Mouse (Mus musculus): Measurements from ENCODE around the gene 1810024B03Rik. TPM values are rescaled to one million over a fixed set of nuclear protein-coding genes. Genes with fewer than 3 reads are reported as not detected.
"Not testable (repeated sequence)": the region's sequence is repeated elsewhere in the genome, so short reads cannot be mapped to it uniquely, and the experiment has no call there.

Gene 1810024B03Rik
- polyA plus RNA-seq, 1 experiment: 1.1 TPM

GRCm38 (mm10) chr2:127217746-127218145 is 9.7 kb upstream of the 1810024B03Rik start:
- Histone ChIP-seq H3K4me3 (no peak overlapping the region), H3K4me2 (ENCODE audit: low read depth) (no peak overlapping the region), H3K27me3 (ENCODE audit: control insufficient read depth, insufficient read depth, insufficient read length) (no peaks in the 10 kb centered on the region), H3ac (ENCODE audit: control insufficient read depth, insufficient read length) (no peak overlapping the region), H3K36me3 (ENCODE audit: control insufficient read depth, insufficient read depth) (peaks cover 67% of the 10 kb centered on the region), H3K79me2 (ENCODE audit: control insufficient read depth, insufficient read depth) (no peaks in the 10 kb centered on the region)
- TF ChIP-seq E2F4 (IDR thresholded peaks at IDR 0.05; ENCODE audit: insufficient read depth) (no peak), MYOD1 (IDR thresholded peaks at IDR 0.05; ENCODE audit: control insufficient read depth in 1 of 3, insufficient read length in 2 of 3, low read depth in 2 of 3) (no peak), CEBPB (IDR thresholded peaks at IDR 0.05; ENCODE audit: insufficient read depth, poor library complexity, severe bottlenecking) (no peak), SRF (IDR thresholded peaks at IDR 0.05; ENCODE audit: control insufficient read depth, insufficient read length, low read depth) (no peak), TCF12 (IDR thresholded peaks at IDR 0.05; ENCODE audit: insufficient read depth, poor library complexity, severe bottlenecking) (no peak), MAX (IDR thresholded peaks at IDR 0.05; ENCODE audit: low read depth) (no peak), POLR2A (IDR thresholded peaks at IDR 0.05; ENCODE audit: insufficient read length, low read depth) (no peak), POLR2AphosphoS2 (IDR thresholded peaks at IDR 0.05; ENCODE audit: insufficient read length, low read depth) (no peak), MYOG (IDR thresholded peaks at IDR 0.05; ENCODE audit: control insufficient read depth in 1 of 3, insufficient read depth in 1 of 3, insufficient read length in 2 of 3, low read depth in 2 of 3) (no peak), REST (IDR thresholded peaks at IDR 0.05; ENCODE audit: insufficient read depth, insufficient read length) (no peak), TCF3 (IDR thresholded peaks at IDR 0.05; ENCODE audit: insufficient read length, low read depth) (no peak), USF1 (IDR thresholded peaks at IDR 0.05; ENCODE audit: low read depth) (no peak)

- Histone ChIP-seq H3K4me3 (no peak overlapping the region), H3K79me2 (ENCODE audit: control insufficient read depth, insufficient read depth) (peaks cover 12% of the 10 kb centered on the region), H3K36me3 (ENCODE audit: control insufficient read depth, insufficient read depth) (peaks cover 38% of the 10 kb centered on the region), H3K4me2 (ENCODE audit: low read depth) (no peak overlapping the region), H3K27me3 (ENCODE audit: control insufficient read depth, insufficient read depth, insufficient read length) (no peaks in the 10 kb centered on the region), H3ac (ENCODE audit: control insufficient read depth, insufficient read length) (no peak overlapping the region)
- TF ChIP-seq REST (IDR thresholded peaks at IDR 0.05; ENCODE audit: insufficient read depth, insufficient read length) (no peak), MYOG (IDR thresholded peaks at IDR 0.05; ENCODE audit: control insufficient read depth in 1 of 3, insufficient read depth in 1 of 3, insufficient read length in 2 of 3, low read depth in 2 of 3) (no peak), E2F4 (IDR thresholded peaks at IDR 0.05; ENCODE audit: insufficient read depth) (no peak), TCF12 (IDR thresholded peaks at IDR 0.05; ENCODE audit: insufficient read depth, poor library complexity, severe bottlenecking) (no peak), MAX (IDR thresholded peaks at IDR 0.05; ENCODE audit: low read depth) (no peak), POLR2AphosphoS2 (IDR thresholded peaks at IDR 0.05; ENCODE audit: insufficient read length, low read depth) (no peak), MYOD1 (IDR thresholded peaks at IDR 0.05; ENCODE audit: control insufficient read depth in 1 of 3, insufficient read length in 2 of 3, low read depth in 2 of 3) (no peak), TCF3 (IDR thresholded peaks at IDR 0.05; ENCODE audit: insufficient read length, low read depth) (no peak), CEBPB (IDR thresholded peaks at IDR 0.05; ENCODE audit: insufficient read depth, poor library complexity, severe bottlenecking) (no peak), SRF (IDR thresholded peaks at IDR 0.05; ENCODE audit: control insufficient read depth, insufficient read length, low read depth) (no peak), USF1 (IDR thresholded peaks at IDR 0.05; ENCODE audit: low read depth) (no peak)
These were observed 2.6 kb upstream of the 1810024B03Rik start for GRCm38 (mm10) chr2:127210701-127211100.

GRCm38 (mm10) chr2:127208452-127208769 is 331 bp upstream of the 1810024B03Rik start:
- H3K36me3 ChIP-seq (ENCODE audit: control insufficient read depth, insufficient read depth): peaks cover 25% of the 10 kb centered on the region
- peak overlapping the region; percentile 100 for H3K4me2 ChIP-seq (ENCODE audit: low read depth)
- H3K4me3 ChIP-seq: peak overlapping the region; percentile 58
- H3K79me2 ChIP-seq (ENCODE audit: control insufficient read depth, insufficient read depth): peaks cover 12% of the 10 kb centered on the region
- H3ac ChIP-seq (ENCODE audit: control insufficient read depth, insufficient read length): peak overlapping the region; percentile 10
- TF ChIP-seq POLR2A (IDR thresholded peaks at IDR 0.05; ENCODE audit: insufficient read length, low read depth): no peak
- no peak for TF ChIP-seq MYOG (IDR thresholded peaks at IDR 0.05; ENCODE audit: control insufficient read depth in 1 of 3, insufficient read depth in 1 of 3, insufficient read length in 2 of 3, low read depth in 2 of 3)
- TF ChIP-seq MAX (IDR thresholded peaks at IDR 0.05; ENCODE audit: low read depth): no peak
- no peak for TF ChIP-seq REST (IDR thresholded peaks at IDR 0.05; ENCODE audit: insufficient read depth, insufficient read length)
- no peak for TF ChIP-seq CEBPB (IDR thresholded peaks at IDR 0.05; ENCODE audit: insufficient read depth, poor library complexity, severe bottlenecking)
- no peak for TF ChIP-seq MYOD1 (IDR thresholded peaks at IDR 0.05; ENCODE audit: control insufficient read depth in 1 of 3, insufficient read length in 2 of 3, low read depth in 2 of 3)
- no peak for TF ChIP-seq SRF (IDR thresholded peaks at IDR 0.05; ENCODE audit: control insufficient read depth, insufficient read length, low read depth)
- H3K27me3 ChIP-seq (ENCODE audit: control insufficient read depth, insufficient read depth, insufficient read length): no peaks in the 10 kb centered on the region

- H3K4me2 ChIP-seq (ENCODE audit: low read depth): peak overlapping the region; percentile 87
- peaks cover 12% of the 10 kb centered on the region for H3K79me2 ChIP-seq (ENCODE audit: control insufficient read depth, insufficient read depth)
- no peak overlapping the region for H3ac ChIP-seq (ENCODE audit: control insufficient read depth, insufficient read length)
- no peak overlapping the region for H3K4me3 ChIP-seq
- no peaks in the 10 kb centered on the region for H3K27me3 ChIP-seq (ENCODE audit: control insufficient read depth, insufficient read depth, insufficient read length)
- peaks cover 17% of the 10 kb centered on the region for H3K36me3 ChIP-seq (ENCODE audit: control insufficient read depth, insufficient read depth)
- TF ChIP-seq E2F4 (IDR thresholded peaks at IDR 0.05; ENCODE audit: insufficient read depth) (no peak), CEBPB (IDR thresholded peaks at IDR 0.05; ENCODE audit: insufficient read depth, poor library complexity, severe bottlenecking) (no peak), MAX (IDR thresholded peaks at IDR 0.05; ENCODE audit: low read depth) (no peak), REST (IDR thresholded peaks at IDR 0.05; ENCODE audit: insufficient read depth, insufficient read length) (no peak), TCF3 (IDR thresholded peaks at IDR 0.05; ENCODE audit: insufficient read length, low read depth) (no peak), TCF12 (IDR thresholded peaks at IDR 0.05; ENCODE audit: insufficient read depth, poor library complexity, severe bottlenecking) (no peak), MYOG (IDR thresholded peaks at IDR 0.05; ENCODE audit: control insufficient read depth in 1 of 3, insufficient read depth in 1 of 3, insufficient read length in 2 of 3, low read depth in 2 of 3) (no peak), POLR2A (IDR thresholded peaks at IDR 0.05; ENCODE audit: insufficient read length, low read depth) (no peak), POLR2AphosphoS2 (IDR thresholded peaks at IDR 0.05; ENCODE audit: insufficient read length, low read depth) (no peak), MYOD1 (IDR thresholded peaks at IDR 0.05; ENCODE audit: control insufficient read depth in 1 of 3, insufficient read length in 2 of 3, low read depth in 2 of 3) (no peak), USF1 (IDR thresholded peaks at IDR 0.05; ENCODE audit: low read depth) (no peak), SRF (IDR thresholded peaks at IDR 0.05; ENCODE audit: control insufficient read depth, insufficient read length, low read depth) (no peak)
These were observed 1.2 kb downstream of the 1810024B03Rik start for GRCm38 (mm10) chr2:127206916-127207315.

- H3ac ChIP-seq (ENCODE audit: control insufficient read depth, insufficient read length); H3K36me3 ChIP-seq (ENCODE audit: control insufficient read depth, insufficient read depth); H3K4me2 ChIP-seq (ENCODE audit: low read depth); H3K27me3 ChIP-seq (ENCODE audit: control insufficient read depth, insufficient read depth, insufficient read length); H3K4me3 ChIP-seq: not testable (repeated sequence)
- H3K79me2 ChIP-seq (ENCODE audit: control insufficient read depth, insufficient read depth): peaks cover 12% of the 10 kb centered on the region
These were observed 2.1 kb downstream of the 1810024B03Rik start for GRCm38 (mm10) chr2:127205936-127206335.
